Mouse (Mus musculus) liver, embryonic 12.5 days (tissue): ENCODE results near the gene Nup210. TPM values are rescaled to one million over a fixed set of nuclear protein-coding genes. Genes with fewer than 3 reads are reported as not detected.
"Not testable (repeated sequence)": the region's sequence is repeated elsewhere in the genome, so short reads cannot be mapped to it uniquely, and the experiment has no call there.

Source experiments
- ATAC-seq: fragments of 200-750 bp; cut with Nextera tagmentation; 2 replicates; pipeline ENCODE4 v1.8.0; 2017; ENCODE audit warnings: moderate number of reproducible peaks, mild to moderate bottlenecking, moderate library complexity
- H3K27ac ChIP-seq: fragments of 300-500 bp; sonication (generic); 2 replicates; pipeline ENCODE4 v1.5.1; 2016; ENCODE audit warnings: mild to moderate bottlenecking
- H3K27me3 ChIP-seq: fragments of 300-500 bp; sonication (generic); replicated peaks from 2 replicates; pipeline ENCODE4 v1.6.1; 2016; ENCODE audit warnings: mild to moderate bottlenecking, moderate library complexity
- H3K36me3 ChIP-seq: fragments of 300-500 bp; sonication (generic); 2 replicates; pipeline ENCODE4 v1.6.1; 2016; ENCODE audit warnings: mild to moderate bottlenecking, moderate library complexity
- H3K4me1 ChIP-seq: fragments of 300-500 bp; sonication (generic); 2 replicates; pipeline ENCODE4 v1.6.1; 2016
- H3K4me2 ChIP-seq: fragments of 300-500 bp; sonication (generic); 2 replicates; pipeline ENCODE4 v1.6.1; 2016; ENCODE audit warnings: mild to moderate bottlenecking, moderate library complexity
- H3K4me3 ChIP-seq: fragments of 300-500 bp; sonication (generic); 2 replicates; pipeline ENCODE4 v1.5.1; 2016; ENCODE audit warnings: mild to moderate bottlenecking, moderate library complexity
- H3K9ac ChIP-seq: fragments of 300-500 bp; sonication (generic); 2 replicates; pipeline ENCODE4 v1.6.1; 2016; ENCODE audit warnings: mild to moderate bottlenecking, moderate library complexity
- H3K9me3 ChIP-seq: fragments of 300-500 bp; sonication (generic); replicated peaks from 2 replicates; pipeline ENCODE4 v1.6.1; 2016; ENCODE audit warnings: mild to moderate bottlenecking, moderate library complexity
- WGBS: fragments of 180-500 bp; shearing (Covaris S2); methylation state at CpG from one replicate; pipeline ENCODE4 v1.1.7; 2016; ENCODE audit not compliant: insufficient replicate concordance; 5-methylcytosine and 5-hydroxymethylcytosine counted together
- polyA plus RNA-seq: library from polyadenylated mRNA; unstranded; fragments of >200 nt; fragmentation: Nextera tagmentation; extraction: Ambion mirVana; gene quantifications from 2 replicates; pipeline ENCODE4 v1.2.1, GENCODE M21; 2016

Nup210 gene
- polyA plus RNA-seq, 1 experiment from 2014 or later, result 54.0 TPM

DNA sequence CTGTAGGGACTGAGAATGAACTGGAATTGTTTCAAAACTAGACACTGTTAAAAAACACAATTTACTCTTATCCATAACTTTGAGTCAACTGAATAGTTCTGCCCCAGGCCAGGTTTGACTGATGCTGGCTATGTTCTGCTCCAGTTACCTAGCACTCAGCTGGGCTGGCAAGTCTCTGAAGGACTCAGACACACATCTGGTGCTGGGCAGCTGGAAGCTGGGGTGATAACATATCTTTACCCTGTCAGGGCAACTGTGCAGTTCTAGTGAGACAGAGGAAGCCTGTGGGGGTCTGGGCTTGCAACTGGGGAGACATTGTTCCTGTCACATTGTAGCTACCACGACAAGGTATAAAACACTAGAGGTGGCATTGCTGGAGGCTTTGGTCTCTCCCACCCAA, 14.2 kb upstream of the Nup210 start:
- Histone ChIP-seq H3K4me3 (no peak overlapping the region), H3K4me2 (no peak overlapping the region), H3K9me3 (peaks cover 5% of the 10 kb centered on the region; the same call in 1 of the 2 replicates), H3K27ac (no peak overlapping the region), H3K36me3 (no peaks in the 10 kb centered on the region), H3K9ac (no peak overlapping the region), H3K4me1 (peaks cover 34% of the 10 kb centered on the region), H3K27me3 (peaks cover 39% of the 10 kb centered on the region)
- ATAC-seq, result peak; percentile 81
- WGBS, result 25% methylated on average over 1 of the region's 1 CpGs

DNA sequence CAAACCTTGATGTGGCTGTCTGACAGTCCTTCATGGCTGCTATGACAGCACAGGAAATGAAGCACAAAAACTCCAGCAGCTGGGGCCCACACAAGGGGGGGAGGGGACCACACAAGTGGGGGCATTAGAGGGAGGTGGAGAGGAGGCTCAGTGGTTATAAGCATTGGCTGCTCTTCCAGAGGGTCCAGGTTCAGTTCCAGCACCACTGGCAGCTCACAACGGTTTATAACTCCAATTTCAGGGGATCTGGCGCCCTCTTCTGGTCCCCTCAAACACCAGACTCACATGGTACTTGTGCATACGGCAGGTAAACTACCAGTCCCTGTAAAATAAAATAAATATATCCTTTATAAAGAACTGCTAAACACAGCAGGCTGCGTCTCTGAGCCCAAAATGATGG, 12.4 kb upstream of the Nup210 start:
- H3K4me1 ChIP-seq, result peaks cover 42% of the 10 kb centered on the region
- H3K36me3 ChIP-seq, result no peaks in the 10 kb centered on the region
- ATAC-seq, result no peak
- H3K9ac ChIP-seq, result no peak overlapping the region
- H3K27ac ChIP-seq, result no peak overlapping the region
- no peak overlapping the region for H3K4me2 ChIP-seq
- peaks cover 5% of the 10 kb centered on the region; the same call in 1 of the 2 replicates for H3K9me3 ChIP-seq
- 35% methylated on average over 4 of the region's 4 CpGs for WGBS
- peaks cover 49% of the 10 kb centered on the region for H3K27me3 ChIP-seq
- H3K4me3 ChIP-seq, result no peak overlapping the region

DNA sequence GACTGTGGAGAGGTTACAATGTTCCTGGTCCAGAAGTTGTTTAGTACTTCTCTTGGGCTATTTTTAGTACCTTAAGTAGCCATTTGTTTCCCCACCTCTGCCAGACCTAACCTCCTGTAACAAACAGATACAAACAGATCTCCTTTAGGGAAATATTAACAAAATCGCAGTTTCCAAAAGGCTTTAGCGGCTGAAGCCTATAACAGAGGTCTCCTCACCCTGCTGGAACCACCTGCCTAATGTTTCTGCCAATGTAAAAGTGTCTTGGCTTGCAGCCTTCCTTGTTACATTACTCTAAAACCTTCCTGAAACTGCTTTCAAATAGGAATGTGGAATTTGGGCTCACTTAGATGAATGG, 8.6 kb upstream of the Nup210 start:
- WGBS, result 60% methylated on average over 2 of the region's 2 CpGs
- Histone ChIP-seq H3K27me3 (peaks cover 51% of the 10 kb centered on the region), H3K36me3 (no peaks in the 10 kb centered on the region), H3K9me3 (peaks cover 15% of the 10 kb centered on the region), H3K27ac (no peak overlapping the region), H3K9ac (no peak overlapping the region), H3K4me2 (no peak overlapping the region), H3K4me1 (peaks cover 16% of the 10 kb centered on the region), H3K4me3 (no peak overlapping the region)
- no peak for ATAC-seq

DNA sequence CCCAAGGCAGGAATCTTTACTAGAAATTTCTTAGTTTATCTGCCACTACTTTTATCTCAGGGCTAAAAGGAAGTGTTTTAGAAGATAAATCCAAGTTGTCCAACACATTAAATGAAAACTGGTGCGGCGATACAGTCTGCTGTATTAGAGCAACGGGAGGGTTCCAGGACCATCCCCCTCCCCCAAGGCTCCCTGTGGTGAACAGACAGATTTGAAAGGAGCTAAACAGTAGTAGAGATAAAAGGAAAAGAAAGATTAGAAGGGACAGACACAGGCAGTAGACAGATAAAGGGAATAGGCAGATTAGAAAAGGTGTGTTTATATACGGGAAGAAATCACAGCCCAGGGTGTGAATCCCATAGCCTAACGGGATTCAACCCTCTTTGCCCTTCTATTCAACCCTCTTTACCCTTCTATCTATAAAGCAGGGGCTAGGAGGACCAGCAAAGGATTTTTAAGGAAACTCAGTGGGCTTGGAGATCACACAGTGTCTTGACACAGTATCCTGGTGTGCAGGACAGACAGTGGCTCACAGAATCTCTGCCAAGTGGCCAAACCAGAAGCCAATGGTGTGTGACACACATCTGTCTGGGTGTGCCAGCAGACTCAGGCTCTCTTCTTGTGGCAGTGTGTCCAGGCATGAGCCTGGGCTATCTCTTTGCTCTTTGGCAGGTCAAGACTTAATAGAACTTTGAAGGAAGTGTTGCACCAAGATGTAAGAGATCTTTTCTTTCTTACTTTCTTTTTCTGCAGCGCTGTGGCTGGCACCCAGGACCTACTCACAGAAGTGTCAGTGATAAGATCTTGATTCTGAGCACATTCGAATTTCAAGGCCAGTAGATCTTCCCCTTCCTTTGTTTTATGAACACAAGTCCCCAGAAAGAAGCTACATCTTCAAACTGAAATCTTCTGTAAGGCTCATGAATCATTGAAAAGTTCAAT, 7.9 kb upstream of the Nup210 start:
- Histone ChIP-seq H3K27ac (no peak overlapping the region), H3K4me3 (no peak overlapping the region), H3K36me3 (no peaks in the 10 kb centered on the region), H3K4me2 (no peak overlapping the region), H3K27me3 (peaks cover 51% of the 10 kb centered on the region), H3K9ac (no peak overlapping the region), H3K9me3 (peaks cover 15% of the 10 kb centered on the region), H3K4me1 (0 out of 2 replicates have a peak, but pooled peaks cover 14% of the 10 kb centered on the region)
- ATAC-seq, result no peak
- WGBS, result 35% methylated on average over 7 of the region's 7 CpGs

DNA sequence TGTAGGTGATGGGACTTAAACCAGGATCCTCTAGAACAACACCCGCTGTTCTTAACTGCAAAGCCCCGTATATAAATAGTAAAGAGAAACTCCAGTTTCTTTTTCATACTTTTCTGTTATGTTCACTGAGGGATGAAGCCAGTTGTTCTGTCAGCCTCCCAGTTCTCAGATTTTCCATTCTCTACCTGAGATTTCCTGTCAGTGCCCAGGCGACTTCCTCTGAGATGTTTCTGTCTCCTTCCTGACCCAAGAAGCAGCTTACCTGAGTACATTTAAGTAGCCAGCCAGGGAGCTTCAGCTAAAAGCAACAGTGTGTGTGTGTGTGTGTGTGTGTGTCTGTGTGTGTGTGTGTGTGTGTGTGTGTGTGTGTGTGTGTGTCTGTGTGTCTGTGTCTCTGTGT, 6.8 kb upstream of the Nup210 start:
- Histone ChIP-seq H3K4me1 (peaks cover 19% of the 10 kb centered on the region; the same call in 1 of the 2 replicates), H3K36me3 (no peaks in the 10 kb centered on the region), H3K4me2 (no peak overlapping the region), H3K27ac (no peak overlapping the region), H3K4me3 (no peak overlapping the region), H3K9me3 (peaks cover 10% of the 10 kb centered on the region), H3K27me3 (peaks cover 45% of the 10 kb centered on the region), H3K9ac (no peak overlapping the region)
- no peak for ATAC-seq
- WGBS, result 64% methylated on average over 3 of the region's 3 CpGs

DNA sequence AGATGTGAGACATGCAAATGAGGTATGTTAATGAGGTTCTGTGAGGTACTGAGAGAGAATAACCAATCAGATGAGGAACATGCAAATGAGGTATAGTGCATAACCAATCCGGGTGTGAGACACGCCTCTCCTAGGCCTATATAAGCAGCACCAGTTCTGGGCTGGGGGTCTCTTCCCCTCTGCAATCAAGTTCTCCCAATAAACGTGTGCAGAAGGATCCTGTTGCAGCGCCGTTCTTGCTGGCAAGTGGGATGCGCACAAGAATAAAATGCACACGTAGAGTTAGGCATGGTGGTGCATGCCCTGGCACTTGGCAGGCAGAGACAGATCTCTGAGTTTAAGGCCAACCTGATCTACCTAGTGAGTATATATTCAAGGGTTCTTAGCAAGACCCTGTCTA, 4.5 kb upstream of the Nup210 start:
- not testable (repeated sequence) for H3K4me2 ChIP-seq, H3K4me3 ChIP-seq, H3K27ac ChIP-seq, H3K9me3 ChIP-seq, H3K36me3 ChIP-seq, ATAC-seq, H3K9ac ChIP-seq
- H3K27me3 ChIP-seq, result peaks cover 26% of the 10 kb centered on the region
- peaks cover 36% of the 10 kb centered on the region for H3K4me1 ChIP-seq
- 82% methylated on average over 7 of the region's 7 CpGs for WGBS

DNA sequence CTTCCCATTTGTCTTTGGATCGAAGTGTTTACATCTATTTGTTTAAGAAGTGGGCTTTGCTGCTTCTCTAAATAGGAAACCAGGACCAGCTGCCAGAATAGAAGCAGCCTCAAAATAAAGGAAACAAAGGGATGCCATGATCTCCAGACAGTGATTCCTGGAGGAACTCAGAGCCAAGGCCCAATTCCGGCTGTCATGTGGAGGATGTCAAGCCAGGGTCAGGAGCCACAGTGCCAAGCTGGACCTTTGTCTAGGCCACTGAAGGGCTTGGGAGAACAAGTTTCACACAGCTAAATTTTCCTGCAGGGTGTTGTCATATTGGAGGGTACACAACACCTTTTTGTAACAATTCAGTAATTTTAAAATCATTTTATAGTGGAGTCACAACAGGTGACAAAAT, 3.6 kb upstream of the Nup210 start:
- Histone ChIP-seq H3K9me3 (peaks cover 10% of the 10 kb centered on the region), H3K9ac (no peak overlapping the region), H3K36me3 (no peaks in the 10 kb centered on the region), H3K4me1 (peaks cover 44% of the 10 kb centered on the region), H3K4me3 (no peak overlapping the region), H3K4me2 (no peak overlapping the region), H3K27ac (no peak overlapping the region), H3K27me3 (peaks cover 18% of the 10 kb centered on the region)
- ATAC-seq, result no peak
- 83% methylated on average over 2 of the region's 2 CpGs for WGBS

DNA sequence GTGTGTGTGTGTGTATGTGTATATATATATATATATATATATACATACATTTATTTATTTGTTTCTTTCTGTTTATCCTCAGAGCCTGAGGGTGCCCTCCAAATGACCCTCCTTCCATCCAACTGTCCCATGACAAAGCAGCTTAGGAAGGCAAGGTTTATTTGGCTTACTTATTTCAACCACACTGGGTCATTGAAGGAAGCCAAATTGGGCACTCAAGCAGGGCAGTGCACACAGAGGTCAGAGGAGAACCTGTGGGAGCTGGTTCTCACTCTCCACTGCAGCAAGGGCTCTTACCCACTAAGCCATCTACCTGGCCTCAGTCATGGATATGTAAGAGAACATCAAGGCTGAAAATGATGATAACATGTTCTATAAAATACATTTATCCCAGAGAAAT, 1.9 kb upstream of the Nup210 start:
- peaks cover 4% of the 10 kb centered on the region; the same call in 1 of the 2 replicates for H3K36me3 ChIP-seq
- peaks cover 10% of the 10 kb centered on the region for H3K9me3 ChIP-seq
- peaks cover 1% of the 10 kb centered on the region; the same call in 1 of the 2 replicates for H3K27me3 ChIP-seq
- H3K4me1 ChIP-seq, result peaks cover 54% of the 10 kb centered on the region
- no peak for ATAC-seq
- no peak overlapping the region for H3K4me2 ChIP-seq
- H3K9ac ChIP-seq, result no peak overlapping the region
- no peak overlapping the region for H3K4me3 ChIP-seq
- H3K27ac ChIP-seq, result no peak overlapping the region

DNA sequence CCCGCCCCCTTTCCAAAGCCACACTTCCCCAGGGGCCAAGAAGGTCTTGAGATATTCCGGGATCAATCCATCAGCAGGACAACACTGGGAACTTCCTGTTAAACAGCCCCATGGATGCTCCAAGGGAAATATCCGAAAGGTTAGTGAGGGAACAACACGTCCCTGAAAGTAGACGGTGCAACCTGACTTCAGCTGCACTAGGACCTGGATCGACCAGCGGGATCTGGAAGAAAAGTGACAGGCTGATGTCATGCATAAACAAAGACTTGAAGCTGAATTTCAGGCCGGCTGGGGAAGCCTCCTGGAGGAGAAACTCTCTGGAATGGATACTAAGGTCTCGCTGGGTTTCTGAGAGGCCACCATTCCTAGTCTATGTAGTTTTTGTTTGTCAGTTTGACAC, 520 bp upstream of the Nup210 start:
- 8% methylated on average over 9 of the region's 9 CpGs for WGBS
- peak overlapping the region; percentile 94 for H3K4me3 ChIP-seq
- peak overlapping the region; percentile 95 for H3K27ac ChIP-seq
- H3K27me3 ChIP-seq, result no peaks in the 10 kb centered on the region; the same call in 1 of the 2 replicates
- peaks cover 66% of the 10 kb centered on the region for H3K4me1 ChIP-seq
- peak overlapping the region; percentile 93 for H3K4me2 ChIP-seq
- ATAC-seq, result peak; percentile 8; the same call in 1 of the 2 replicates
- H3K9me3 ChIP-seq, result peaks cover 10% of the 10 kb centered on the region
- peak overlapping the region; percentile 96 for H3K9ac ChIP-seq
- H3K36me3 ChIP-seq, result peaks cover 14% of the 10 kb centered on the region

DNA sequence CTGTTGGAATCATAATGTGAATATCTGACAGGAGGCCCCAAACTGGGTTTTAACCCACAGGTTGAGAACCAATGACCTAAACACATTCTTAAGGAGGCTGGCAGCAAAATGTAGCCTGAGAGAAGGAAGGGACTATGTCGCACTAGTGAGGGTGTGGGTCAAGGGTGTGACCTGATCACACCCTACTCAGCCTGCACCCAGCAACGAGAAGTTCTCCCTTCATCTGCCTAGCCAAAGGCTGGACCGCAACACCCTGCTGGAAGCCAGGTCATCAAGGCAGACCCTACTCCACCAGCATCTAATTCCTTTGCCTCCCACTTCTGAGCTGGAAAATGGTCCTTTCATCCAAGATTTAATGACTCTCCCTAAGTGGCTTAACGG, 776 bp downstream of the Nup210 start:
- Histone ChIP-seq H3K4me1 (peaks cover 79% of the 10 kb centered on the region), H3K27ac (peak overlapping the region; percentile 95), H3K4me3 (peak overlapping the region; percentile 94), H3K4me2 (peak overlapping the region; percentile 93), H3K36me3 (peaks cover 26% of the 10 kb centered on the region), H3K27me3 (no peaks in the 10 kb centered on the region; the same call in 1 of the 2 replicates), H3K9me3 (no peaks in the 10 kb centered on the region), H3K9ac (peak overlapping the region; percentile 96)
- WGBS, result 4% methylated on average over 4 of the region's 4 CpGs
- ATAC-seq, result peak; percentile 88

DNA sequence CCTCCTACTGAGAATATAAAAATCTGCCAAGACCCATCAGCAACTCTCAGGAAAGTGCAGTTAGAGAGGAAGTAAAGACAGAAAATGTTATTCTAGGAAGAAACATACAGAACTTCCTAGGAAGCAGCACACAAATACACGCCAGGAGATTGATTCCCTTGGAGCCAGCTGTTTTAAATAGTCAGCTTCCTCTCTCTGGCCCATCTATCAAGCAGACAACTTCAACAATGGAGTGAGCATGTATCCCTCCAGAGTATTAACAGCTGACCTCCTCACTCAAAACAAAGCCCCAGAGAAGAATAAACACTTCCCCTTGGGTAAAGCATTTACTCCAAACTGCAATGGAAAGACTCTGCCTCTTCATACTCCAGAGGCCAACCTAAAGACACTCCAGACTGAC, 1.5 kb downstream of the Nup210 start:
- Histone ChIP-seq H3K27ac (peak overlapping the region; percentile 95), H3K4me1 (peaks cover 80% of the 10 kb centered on the region), H3K4me2 (peak overlapping the region; percentile 93), H3K9ac (peak overlapping the region; percentile 96), H3K4me3 (peak overlapping the region; percentile 94), H3K9me3 (no peaks in the 10 kb centered on the region), H3K27me3 (no peaks in the 10 kb centered on the region; the same call in 1 of the 2 replicates), H3K36me3 (peaks cover 29% of the 10 kb centered on the region)
- 39% methylated on average over 1 of the region's 1 CpGs for WGBS
- ATAC-seq, result no peak

DNA sequence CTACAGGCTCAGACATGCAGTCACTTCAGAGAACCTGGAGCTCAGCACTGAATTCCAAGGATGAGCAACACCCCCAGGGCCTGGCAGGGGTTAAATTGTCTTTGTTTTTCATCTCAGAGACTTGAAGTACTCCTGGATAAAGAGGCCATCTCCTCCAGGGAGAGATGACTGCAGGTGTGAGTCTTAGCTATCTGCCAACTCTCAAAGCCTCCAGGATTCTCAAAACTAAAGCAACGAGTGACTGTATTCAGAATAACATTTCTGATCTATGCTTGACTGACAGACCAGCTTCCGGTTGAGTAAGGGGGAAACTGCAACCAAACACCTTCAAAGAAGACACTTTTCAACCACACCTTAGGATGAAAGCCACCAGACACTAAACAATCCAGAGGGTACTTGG, 1.9 kb downstream of the Nup210 start:
- H3K4me1 ChIP-seq, result peaks cover 84% of the 10 kb centered on the region
- H3K4me2 ChIP-seq, result peak overlapping the region; percentile 93
- H3K4me3 ChIP-seq, result peak overlapping the region; percentile 94
- ATAC-seq, result no peak
- H3K9me3 ChIP-seq, result no peaks in the 10 kb centered on the region
- H3K27me3 ChIP-seq, result no peaks in the 10 kb centered on the region; the same call in 1 of the 2 replicates
- H3K36me3 ChIP-seq, result peaks cover 29% of the 10 kb centered on the region
- 27% methylated on average over 2 of the region's 2 CpGs for WGBS
- peak overlapping the region; percentile 95 for H3K27ac ChIP-seq
- peak overlapping the region; percentile 96 for H3K9ac ChIP-seq
